Comparison of ENCODE assay signal across 8 mouse cellular contexts in genomic region chr3:9200156-9200555, GRCm38 (mm10).
DNase-seq lines count a peak whose midpoint lies in the region; ATAC-seq lines count a peak whose summit lies in the region.

No protein-coding gene starts in this region.

- no peaks in the 10 kb centered on the region for H3K4me1 ChIP-seq in forebrain, embryonic 13.5 days
- no peaks in the 10 kb centered on the region for H3K4me1 ChIP-seq in forebrain, embryonic 10.5 days
- no peaks in the 10 kb centered on the region for H3K4me1 ChIP-seq in stomach, embryonic 16.5 days (ENCODE audit: control insufficient read depth, insufficient read depth, low read length)

- no peaks in the 10 kb centered on the region for H3K27me3 ChIP-seq in forebrain, embryonic 13.5 days
- no peaks in the 10 kb centered on the region for H3K27me3 ChIP-seq in forebrain, embryonic 10.5 days (ENCODE audit: poor library complexity, severe bottlenecking)
- H3K27me3 ChIP-seq in stomach, embryonic 16.5 days (ENCODE audit: control insufficient read depth, insufficient read depth, low read length) = no peaks in the 10 kb centered on the region

- DNase-seq in forebrain, embryonic 10.5 days (ENCODE audit: extremely low spot score, low spot score) = no peak
- peak; percentile 47 for DNase-seq in 3T3-L1 (ENCODE audit: low read depth, low spot score)
- peak; percentile 24 to 58 for DNase-seq in frontal cortex, postnatal 36 days (ENCODE audit: low spot score in 2 of 2)
- peak; percentile 21 for DNase-seq in left cerebral cortex, adult 11 months (ENCODE audit: low spot score)
- no peak for DNase-seq in thymus, adult 18-20 months

- H3K9ac ChIP-seq in forebrain, embryonic 13.5 days = no peak overlapping the region
- H3K9ac ChIP-seq in stomach, embryonic 16.5 days (ENCODE audit: low read length) = no peak overlapping the region

- H3K36me3 ChIP-seq in forebrain, embryonic 13.5 days (ENCODE audit: poor library complexity, severe bottlenecking) = no peaks in the 10 kb centered on the region
- no peaks in the 10 kb centered on the region for H3K36me3 ChIP-seq in forebrain, embryonic 10.5 days (replicated peaks)
- H3K36me3 ChIP-seq in stomach, embryonic 16.5 days (ENCODE audit: control insufficient read depth, insufficient read depth, low read length) = no peaks in the 10 kb centered on the region

- no peaks in the 10 kb centered on the region for H3K9me3 ChIP-seq in forebrain, embryonic 13.5 days (replicated peaks)
- H3K9me3 ChIP-seq in forebrain, embryonic 10.5 days = no peaks in the 10 kb centered on the region
- no peaks in the 10 kb centered on the region for H3K9me3 ChIP-seq in stomach, embryonic 16.5 days (replicated peaks; ENCODE audit: control insufficient read depth, low read length)

- 75% methylated on average over 5 of the region's 5 CpGs for WGBS in forebrain, embryonic 13.5 days
- WGBS in forebrain, embryonic 10.5 days = 93% methylated on average over 5 of the region's 5 CpGs
- WGBS in stomach, embryonic 16.5 days = 52% methylated on average over 5 of the region's 5 CpGs

- no peak overlapping the region for H3K4me2 ChIP-seq in forebrain, embryonic 13.5 days
- 0 out of 2 replicates have a peak overlapping the region, but pooled peaks have one; percentile 5 for H3K4me2 ChIP-seq in stomach, embryonic 16.5 days (ENCODE audit: low read depth, low read length)

- peak; percentile 89 for ATAC-seq in forebrain, embryonic 13.5 days
- ATAC-seq in stomach, embryonic 16.5 days (ENCODE audit: insufficient read depth, low FRiP score) = peak; percentile 60
- ATAC-seq in inflammation-experienced regulatory T-cells, adult 6 months = no peak

- no peak overlapping the region for H3K27ac ChIP-seq in forebrain, embryonic 13.5 days
- H3K27ac ChIP-seq in forebrain, embryonic 10.5 days = no peak overlapping the region
- H3K27ac ChIP-seq in stomach, embryonic 16.5 days (ENCODE audit: low read length) = no peak overlapping the region

- no peak overlapping the region for H3K4me3 ChIP-seq in forebrain, embryonic 13.5 days
- H3K4me3 ChIP-seq in forebrain, embryonic 10.5 days = no peak overlapping the region
- H3K4me3 ChIP-seq in stomach, embryonic 16.5 days (replicated peaks; ENCODE audit: low read length) = no peak overlapping the region

Comparison
In these comparisons a context has a peak if more than half of its experiments do, and no peak if none do; other contexts are left out.
1. DNase-seq: peak in 3T3-L1 (single experiment), frontal cortex, postnatal 36 days (2 of 2) and left cerebral cortex, adult 11 months (single experiment); none in forebrain, embryonic 10.5 days (single experiment) and thymus, adult 18-20 months (0 of 2).